Mouse (Mus musculus): ENCODE data around the gene Ctsl. TPM values are rescaled to one million over a fixed set of nuclear protein-coding genes. Genes with fewer than 3 reads are reported as not detected.

Ctsl gene
- 43.9 TPM for total RNA-seq (2023)

GRCm38 (mm10) chr13:64370173-64370940 is at the start of gene Ctsl:
Gene Ctsl (minus strand): TSS chr13:64370890.

DNA sequence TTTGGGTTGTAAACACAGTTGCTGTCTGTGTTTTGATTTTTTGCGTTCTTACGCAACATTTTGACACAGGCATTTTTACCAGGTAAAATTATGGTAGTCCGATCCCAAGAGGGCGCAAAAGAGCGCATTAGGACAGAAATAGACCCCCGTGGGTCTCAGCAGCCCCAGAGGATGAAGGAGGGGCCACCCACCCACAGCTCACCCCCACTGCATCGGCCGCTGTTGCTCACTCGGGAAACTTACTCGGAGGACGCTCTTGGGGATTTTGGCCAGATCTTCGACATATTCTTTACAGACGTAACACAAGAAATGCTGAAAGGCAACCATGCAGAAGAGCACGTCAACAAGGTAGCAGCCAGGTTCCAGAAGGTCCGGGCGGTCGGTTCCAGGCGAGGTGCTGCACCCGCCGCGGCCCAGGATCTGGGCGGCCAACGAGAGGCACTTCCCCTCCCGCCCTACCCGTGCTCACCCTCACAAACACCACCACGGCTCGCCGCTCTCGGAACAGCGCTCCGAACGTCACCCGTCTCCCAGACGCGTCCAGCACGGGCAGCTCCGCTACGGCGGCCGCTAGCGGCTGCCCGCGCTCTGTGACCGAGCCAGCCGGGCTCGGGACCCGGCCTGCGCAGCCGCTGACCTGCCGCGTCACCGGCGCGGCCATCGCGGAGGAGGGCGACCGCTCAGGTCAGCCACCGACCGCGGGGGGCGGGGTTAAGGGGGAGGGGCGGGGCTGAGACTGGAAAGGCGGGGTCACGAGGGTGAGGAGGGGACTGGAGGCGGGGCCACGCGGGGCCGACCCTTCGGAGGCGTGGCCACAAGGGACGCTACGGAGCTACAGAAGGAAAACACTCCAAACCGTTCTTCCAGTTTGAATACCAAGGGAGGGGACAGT is 58.4 kb downstream of the Ctsl start, which contains the start of gene Aaed1:
TSS of gene Aaed1 (minus strand) at position 687 of the 892 bp plus-strand sequence.

Other genes with a start within 250 kb of the Ctsl start
- gene Slc35d2, start 241.5 kb downstream of the Ctsl start, total RNA-seq (2023), result 12.3 TPM
- gene Zfp367, start 217.7 kb downstream of the Ctsl start, total RNA-seq (2023), result 13.6 TPM
- 12.0 TPM for gene Habp4, start 209.1 kb downstream of the Ctsl start, total RNA-seq (2023)
- 49.9 TPM for gene Cdc14b, start 95.6 kb downstream of the Ctsl start, total RNA-seq (2023)
- gene Aaed1, start 58.2 kb downstream of the Ctsl start, total RNA-seq (2023), result 65.4 TPM
- 4.1 TPM for gene Cdk20, start 61.4 kb upstream of the Ctsl start, total RNA-seq (2023)
- gene Fam240b, start 126.9 kb upstream of the Ctsl start, total RNA-seq (2023), result not detected